Mouse (Mus musculus): ENCODE measurements around the gene Eif2d. TPM values are rescaled to one million over a fixed set of nuclear protein-coding genes. Genes with fewer than 3 reads are reported as not detected.

Eif2d gene
- polyA plus RNA-seq, 2 experiments, result 19.0 to 30.1 TPM

- Histone ChIP-seq H3K9me3 (ENCODE audit: control insufficient read depth, low read length) (no peaks in the 10 kb centered on the region), H3K4me2 (ENCODE audit: low read depth) (no peak overlapping the region), H3K4me3 (ENCODE audit: insufficient read depth in 1 of 2, low read depth in 2 of 2, low read length in 2 of 2) (no peak overlapping the region), H3K27ac (no peak overlapping the region), H3K9ac (replicated peaks) (no peak overlapping the region), H3K27me3 (ENCODE audit: control insufficient read depth, insufficient read depth, low read length) (no peaks in the 10 kb centered on the region), H3K36me3 (replicated peaks; ENCODE audit: control insufficient read depth, insufficient read depth, low read depth) (peaks cover 55% of the 10 kb centered on the region), H3K4me1 (replicated peaks; ENCODE audit: control insufficient read depth in 2 of 2, insufficient read depth in 2 of 2, low read length in 1 of 2) (no peaks in the 10 kb centered on the region)
- DNase-seq (ENCODE audit: low read depth in 3 of 3, low spot score in 3 of 3) (no peak), ATAC-seq (ENCODE audit: insufficient read depth) (no peak)
- TF ChIP-seq CTCF (IDR thresholded peaks at IDR 0.05; ENCODE audit: low read depth) (no peak), EP300 (IDR thresholded peaks at IDR 0.05; ENCODE audit: low read depth) (no peak)
- WGBS (ENCODE audit: insufficient replicate concordance), result 84% methylated on average over 6 of the region's 6 CpGs
Observed at GRCm38 (mm10) chr1:131164427-131164826, 11.4 kb downstream of the Eif2d start.

GRCm38 (mm10) chr1:131167612-131168011, 14.6 kb downstream of the Eif2d start:
- no peaks in the 10 kb centered on the region for H3K4me1 ChIP-seq (replicated peaks; ENCODE audit: control insufficient read depth in 2 of 2, insufficient read depth in 2 of 2, low read length in 1 of 2)
- WGBS (ENCODE audit: insufficient replicate concordance), result 84% methylated on average over 10 of the region's 10 CpGs
- H3K9me3 ChIP-seq (ENCODE audit: control insufficient read depth, low read length), result no peaks in the 10 kb centered on the region
- DNase-seq (ENCODE audit: low read depth in 3 of 3, low spot score in 3 of 3) (no peak), ATAC-seq (ENCODE audit: insufficient read depth) (no peak)
- no peak overlapping the region for H3K4me2 ChIP-seq (ENCODE audit: low read depth)
- H3K36me3 ChIP-seq (replicated peaks; ENCODE audit: control insufficient read depth, insufficient read depth, low read depth), result peaks cover 60% of the 10 kb centered on the region
- no peak overlapping the region for H3K27ac ChIP-seq
- H3K4me3 ChIP-seq (ENCODE audit: insufficient read depth in 1 of 2, low read depth in 2 of 2, low read length in 2 of 2), result no peak overlapping the region
- no peaks in the 10 kb centered on the region for H3K27me3 ChIP-seq (ENCODE audit: control insufficient read depth, insufficient read depth, low read length)
- H3K9ac ChIP-seq (replicated peaks), result no peak overlapping the region
- TF ChIP-seq EP300 (IDR thresholded peaks at IDR 0.05; ENCODE audit: low read depth), result no peak

GRCm38 (mm10) chr1:131173001-131173400, 20.0 kb downstream of the Eif2d start:
- Histone ChIP-seq H3K9me3 (ENCODE audit: control insufficient read depth, low read length) (no peaks in the 10 kb centered on the region), H3K27me3 (ENCODE audit: control insufficient read depth, insufficient read depth, low read length) (no peaks in the 10 kb centered on the region), H3K9ac (replicated peaks) (no peak overlapping the region), H3K4me2 (ENCODE audit: low read depth) (no peak overlapping the region), H3K4me1 (replicated peaks; ENCODE audit: control insufficient read depth in 2 of 2, insufficient read depth in 2 of 2, low read length in 1 of 2) (no peaks in the 10 kb centered on the region), H3K36me3 (replicated peaks; ENCODE audit: control insufficient read depth, insufficient read depth, low read depth) (peaks cover 50% of the 10 kb centered on the region), H3K27ac (no peak overlapping the region), H3K4me3 (ENCODE audit: insufficient read depth in 1 of 2, low read depth in 2 of 2, low read length in 2 of 2) (no peak overlapping the region)
- TF ChIP-seq CTCF (IDR thresholded peaks at IDR 0.05; ENCODE audit: low read depth) (no peak), EP300 (IDR thresholded peaks at IDR 0.05; ENCODE audit: low read depth) (no peak)
- WGBS (ENCODE audit: insufficient replicate concordance), result 65% methylated on average over 7 of the region's 7 CpGs
- ATAC-seq (ENCODE audit: insufficient read depth), result no peak
- no peak for DNase-seq (ENCODE audit: low read depth in 3 of 3, low spot score in 3 of 3)

- H3K36me3 ChIP-seq (replicated peaks; ENCODE audit: control insufficient read depth, insufficient read depth, low read depth), result peaks cover 44% of the 10 kb centered on the region
- ATAC-seq (ENCODE audit: insufficient read depth), result no peak
- 50% methylated on average over 6 of the region's 6 CpGs for WGBS (ENCODE audit: insufficient replicate concordance)
Observed at GRCm38 (mm10) chr1:131173809-131174208, 20.8 kb downstream of the Eif2d start.

GRCm38 (mm10) chr1:131174299-131174861, 21.4 kb downstream of the Eif2d start:
- peaks cover 44% of the 10 kb centered on the region for H3K36me3 ChIP-seq (replicated peaks; ENCODE audit: control insufficient read depth, insufficient read depth, low read depth)
- no peaks in the 10 kb centered on the region for H3K9me3 ChIP-seq (ENCODE audit: control insufficient read depth, low read length)
- DNase-seq (ENCODE audit: low read depth in 3 of 3, low spot score in 3 of 3), result no peak
- no peaks in the 10 kb centered on the region for H3K27me3 ChIP-seq (ENCODE audit: control insufficient read depth, insufficient read depth, low read length)
- WGBS (ENCODE audit: insufficient replicate concordance), result 76% methylated on average over 12 of the region's 12 CpGs
- no peak overlapping the region for H3K4me3 ChIP-seq (ENCODE audit: insufficient read depth in 1 of 2, low read depth in 2 of 2, low read length in 2 of 2)
- TF ChIP-seq EP300 (IDR thresholded peaks at IDR 0.05; ENCODE audit: low read depth), result no peak
- no peak for TF ChIP-seq CTCF (IDR thresholded peaks at IDR 0.05; ENCODE audit: low read depth)
- no peaks in the 10 kb centered on the region for H3K4me1 ChIP-seq (replicated peaks; ENCODE audit: control insufficient read depth in 2 of 2, insufficient read depth in 2 of 2, low read length in 1 of 2)
- H3K9ac ChIP-seq (replicated peaks), result no peak overlapping the region
- H3K4me2 ChIP-seq (ENCODE audit: low read depth), result no peak overlapping the region
- ATAC-seq (ENCODE audit: insufficient read depth), result no peak
- no peak overlapping the region for H3K27ac ChIP-seq

More at GRCm38 (mm10) chr1:131173809-131174208, 20.8 kb downstream of the Eif2d start:
- no peak overlapping the region for H3K4me2 ChIP-seq (ENCODE audit: low read depth)
- H3K9ac ChIP-seq (replicated peaks), result no peak overlapping the region
- TF ChIP-seq CTCF (IDR thresholded peaks at IDR 0.05; ENCODE audit: low read depth) (no peak), EP300 (IDR thresholded peaks at IDR 0.05; ENCODE audit: low read depth) (no peak)
- no peaks in the 10 kb centered on the region for H3K27me3 ChIP-seq (ENCODE audit: control insufficient read depth, insufficient read depth, low read length)
- no peak for DNase-seq (ENCODE audit: low read depth in 3 of 3, low spot score in 3 of 3)
- H3K4me1 ChIP-seq (replicated peaks; ENCODE audit: control insufficient read depth in 2 of 2, insufficient read depth in 2 of 2, low read length in 1 of 2), result no peaks in the 10 kb centered on the region
- H3K4me3 ChIP-seq (ENCODE audit: insufficient read depth in 1 of 2, low read depth in 2 of 2, low read length in 2 of 2), result no peak overlapping the region
- H3K9me3 ChIP-seq (ENCODE audit: control insufficient read depth, low read length), result no peaks in the 10 kb centered on the region
- H3K27ac ChIP-seq, result no peak overlapping the region

All from liver, embryonic 14.5 days (tissue).